Mouse (Mus musculus): ENCODE measurements around the gene Churc1. TPM values are rescaled to one million over a fixed set of nuclear protein-coding genes. Genes with fewer than 3 reads are reported as not detected.

Gene Churc1
- polyA plus RNA-seq, 1 experiment from 2014 or later: 91.3 TPM

GRCm38 (mm10) chr12:76770841-76771500, 5.6 kb downstream of the Churc1 start:
- peaks cover under 1% of the 10 kb centered on the region; the same call in 1 of the 2 replicates for H3K4me1 ChIP-seq (replicated peaks; ENCODE audit: control insufficient read depth, insufficient read depth, low read length)
- no peak overlapping the region for H3K27ac ChIP-seq (ENCODE audit: low read depth, low read length)
- no peaks in the 10 kb centered on the region for H3K36me3 ChIP-seq (ENCODE audit: control insufficient read depth, insufficient read depth, low read length)
- no peaks in the 10 kb centered on the region for H3K27me3 ChIP-seq (ENCODE audit: control insufficient read depth, insufficient read depth, low read length)
- no peaks in the 10 kb centered on the region for H3K9me3 ChIP-seq (ENCODE audit: control insufficient read depth, low read length)
- no peak overlapping the region for H3K9ac ChIP-seq (ENCODE audit: low read length)
- no peak for DNase-seq (ENCODE audit: low spot score)
- no peak for ATAC-seq (replicated peaks; ENCODE audit: low FRiP score)
- 91% methylated on average over 5 of the region's 5 CpGs for WGBS
- no peak overlapping the region for H3K4me2 ChIP-seq (ENCODE audit: low read depth, low read length, severe bottlenecking)
- H3K4me3 ChIP-seq (ENCODE audit: low read depth, low read length): no peak overlapping the region

GRCm38 (mm10) chr12:76771540-76771939, 6.2 kb downstream of the Churc1 start:
- Histone ChIP-seq H3K4me2 (ENCODE audit: low read depth, low read length, severe bottlenecking) (no peak overlapping the region), H3K4me3 (ENCODE audit: low read depth, low read length) (no peak overlapping the region), H3K36me3 (ENCODE audit: control insufficient read depth, insufficient read depth, low read length) (no peaks in the 10 kb centered on the region), H3K4me1 (replicated peaks; ENCODE audit: control insufficient read depth, insufficient read depth, low read length) (no peaks in the 10 kb centered on the region; the same call in 1 of the 2 replicates), H3K27me3 (ENCODE audit: control insufficient read depth, insufficient read depth, low read length) (no peaks in the 10 kb centered on the region), H3K9ac (ENCODE audit: low read length) (no peak overlapping the region), H3K27ac (ENCODE audit: low read depth, low read length) (no peak overlapping the region), H3K9me3 (ENCODE audit: control insufficient read depth, low read length) (no peaks in the 10 kb centered on the region)
- ATAC-seq (replicated peaks; ENCODE audit: low FRiP score) (no peak), DNase-seq (ENCODE audit: low spot score) (no peak)
- WGBS: 93% methylated on average over 5 of the region's 5 CpGs

- Histone ChIP-seq H3K9ac (ENCODE audit: low read length) (no peak overlapping the region), H3K27ac (ENCODE audit: low read depth, low read length) (no peak overlapping the region), H3K9me3 (ENCODE audit: control insufficient read depth, low read length) (no peaks in the 10 kb centered on the region), H3K27me3 (ENCODE audit: control insufficient read depth, insufficient read depth, low read length) (no peaks in the 10 kb centered on the region), H3K4me1 (replicated peaks; ENCODE audit: control insufficient read depth, insufficient read depth, low read length) (no peaks in the 10 kb centered on the region), H3K4me2 (ENCODE audit: low read depth, low read length, severe bottlenecking) (no peak overlapping the region), H3K4me3 (ENCODE audit: low read depth, low read length) (no peak overlapping the region), H3K36me3 (ENCODE audit: control insufficient read depth, insufficient read depth, low read length) (no peaks in the 10 kb centered on the region)
- DNase-seq (ENCODE audit: low spot score) (no peak), ATAC-seq (replicated peaks; ENCODE audit: low FRiP score) (no peak)
- WGBS: 80% methylated on average over 3 of the region's 3 CpGs
Observed at GRCm38 (mm10) chr12:76774652-76775051, 9.3 kb downstream of the Churc1 start.

- H3K9ac ChIP-seq (ENCODE audit: low read length): no peak overlapping the region
- H3K36me3 ChIP-seq (ENCODE audit: control insufficient read depth, insufficient read depth, low read length): no peaks in the 10 kb centered on the region
- ATAC-seq (replicated peaks; ENCODE audit: low FRiP score): no peak
- H3K9me3 ChIP-seq (ENCODE audit: control insufficient read depth, low read length): no peaks in the 10 kb centered on the region
- WGBS: 64% methylated on average over 4 of the region's 4 CpGs
- H3K4me2 ChIP-seq (ENCODE audit: low read depth, low read length, severe bottlenecking): no peak overlapping the region
- H3K27ac ChIP-seq (ENCODE audit: low read depth, low read length): no peak overlapping the region
- no peaks in the 10 kb centered on the region for H3K4me1 ChIP-seq (replicated peaks; ENCODE audit: control insufficient read depth, insufficient read depth, low read length)
- no peak for DNase-seq (ENCODE audit: low spot score)
- H3K27me3 ChIP-seq (ENCODE audit: control insufficient read depth, insufficient read depth, low read length): no peaks in the 10 kb centered on the region
- H3K4me3 ChIP-seq (ENCODE audit: low read depth, low read length): no peak overlapping the region
Observed at GRCm38 (mm10) chr12:76775132-76775531, 9.8 kb downstream of the Churc1 start.

- ATAC-seq (replicated peaks; ENCODE audit: low FRiP score) (no peak), DNase-seq (ENCODE audit: low spot score) (no peak)
- 93% methylated on average over 5 of the region's 5 CpGs for WGBS
Observed at GRCm38 (mm10) chr12:76776898-76777297, 11.6 kb downstream of the Churc1 start.

GRCm38 (mm10) chr12:76777845-76778244, 12.5 kb downstream of the Churc1 start:
- no peak for ATAC-seq (replicated peaks; ENCODE audit: low FRiP score)
- Histone ChIP-seq H3K36me3 (ENCODE audit: control insufficient read depth, insufficient read depth, low read length) (no peaks in the 10 kb centered on the region), H3K4me2 (ENCODE audit: low read depth, low read length, severe bottlenecking) (no peak overlapping the region), H3K27me3 (ENCODE audit: control insufficient read depth, insufficient read depth, low read length) (no peaks in the 10 kb centered on the region), H3K9ac (ENCODE audit: low read length) (no peak overlapping the region), H3K27ac (ENCODE audit: low read depth, low read length) (no peak overlapping the region), H3K4me3 (ENCODE audit: low read depth, low read length) (no peak overlapping the region), H3K9me3 (ENCODE audit: control insufficient read depth, low read length) (no peaks in the 10 kb centered on the region), H3K4me1 (replicated peaks; ENCODE audit: control insufficient read depth, insufficient read depth, low read length) (no peaks in the 10 kb centered on the region)
- no peak for DNase-seq (ENCODE audit: low spot score)

More at GRCm38 (mm10) chr12:76776898-76777297, 11.6 kb downstream of the Churc1 start:
- Histone ChIP-seq H3K27me3 (ENCODE audit: control insufficient read depth, insufficient read depth, low read length) (no peaks in the 10 kb centered on the region), H3K4me1 (replicated peaks; ENCODE audit: control insufficient read depth, insufficient read depth, low read length) (no peaks in the 10 kb centered on the region), H3K9ac (ENCODE audit: low read length) (no peak overlapping the region), H3K36me3 (ENCODE audit: control insufficient read depth, insufficient read depth, low read length) (no peaks in the 10 kb centered on the region), H3K4me3 (ENCODE audit: low read depth, low read length) (no peak overlapping the region), H3K9me3 (ENCODE audit: control insufficient read depth, low read length) (no peaks in the 10 kb centered on the region), H3K4me2 (ENCODE audit: low read depth, low read length, severe bottlenecking) (no peak overlapping the region), H3K27ac (ENCODE audit: low read depth, low read length) (no peak overlapping the region)

GRCm38 (mm10) chr12:76778305-76779083, 13.2 kb downstream of the Churc1 start:
- Histone ChIP-seq H3K4me3 (ENCODE audit: low read depth, low read length) (no peak overlapping the region), H3K4me1 (replicated peaks; ENCODE audit: control insufficient read depth, insufficient read depth, low read length) (no peaks in the 10 kb centered on the region), H3K9ac (ENCODE audit: low read length) (no peak overlapping the region), H3K4me2 (ENCODE audit: low read depth, low read length, severe bottlenecking) (no peak overlapping the region), H3K27me3 (ENCODE audit: control insufficient read depth, insufficient read depth, low read length) (no peaks in the 10 kb centered on the region), H3K9me3 (ENCODE audit: control insufficient read depth, low read length) (no peaks in the 10 kb centered on the region), H3K36me3 (ENCODE audit: control insufficient read depth, insufficient read depth, low read length) (no peaks in the 10 kb centered on the region), H3K27ac (ENCODE audit: low read depth, low read length) (no peak overlapping the region)
- ATAC-seq (replicated peaks; ENCODE audit: low FRiP score) (no peak), DNase-seq (ENCODE audit: low spot score) (no peak)
- WGBS: 88% methylated on average over 10 of the region's 10 CpGs

GRCm38 (mm10) chr12:76779951-76780350, 14.6 kb downstream of the Churc1 start:
- WGBS: 85% methylated on average over 5 of the region's 5 CpGs
- no peaks in the 10 kb centered on the region for H3K27me3 ChIP-seq (ENCODE audit: control insufficient read depth, insufficient read depth, low read length)
- no peak overlapping the region for H3K4me2 ChIP-seq (ENCODE audit: low read depth, low read length, severe bottlenecking)
- no peaks in the 10 kb centered on the region for H3K36me3 ChIP-seq (ENCODE audit: control insufficient read depth, insufficient read depth, low read length)
- no peak overlapping the region for H3K9ac ChIP-seq (ENCODE audit: low read length)
- no peak overlapping the region for H3K27ac ChIP-seq (ENCODE audit: low read depth, low read length)
- ATAC-seq (replicated peaks; ENCODE audit: low FRiP score) (no peak), DNase-seq (ENCODE audit: low spot score) (no peak)
- H3K4me3 ChIP-seq (ENCODE audit: low read depth, low read length): no peak overlapping the region
- H3K4me1 ChIP-seq (replicated peaks; ENCODE audit: control insufficient read depth, insufficient read depth, low read length): no peaks in the 10 kb centered on the region
- no peaks in the 10 kb centered on the region for H3K9me3 ChIP-seq (ENCODE audit: control insufficient read depth, low read length)
